In genomic region chr11:82109611-82110010, GRCm38 (mm10) we compare ENCODE assay signal across 36 mouse cellular contexts. TPM values are rescaled to one million over a fixed set of nuclear protein-coding genes. Genes with fewer than 3 reads are reported as not detected.
"Had no signal": no experiment of that assay in that cellular context is flagged by ENCODE, and none has a peak within 500 bp of the region (broad histone marks: within the 10 kb centered on the region; RNA-seq: fewer than 3 reads in every experiment).

No protein-coding gene starts in this region.

- H3K9me3 ChIP-seq: intestine, embryonic 15.5 days; limb, embryonic 13.5 days; limb, embryonic 15.5 days; liver, embryonic 13.5 days had no signal

- H3K27ac ChIP-seq: heart, embryonic 10.5 days; hindbrain, embryonic 14.5 days; intestine, embryonic 15.5 days; layer of hippocampus, adult 2 months; limb, embryonic 13.5 days; limb, embryonic 15.5 days; liver, embryonic 13.5 days had no signal

- H3K4me2 ChIP-seq: heart, embryonic 12.5 days; hindbrain, embryonic 14.5 days; intestine, embryonic 15.5 days; limb, embryonic 13.5 days; limb, embryonic 15.5 days; liver, embryonic 13.5 days had no signal

- H3K4me1 ChIP-seq: heart, embryonic 10.5 days; heart, embryonic 12.5 days; intestine, embryonic 15.5 days; limb, embryonic 13.5 days; limb, embryonic 15.5 days; liver, embryonic 13.5 days had no signal

- H3K4me3 ChIP-seq: heart, embryonic 10.5 days; heart, embryonic 12.5 days; intestine, embryonic 15.5 days; layer of hippocampus, adult 2 months; limb, embryonic 13.5 days; limb, embryonic 15.5 days; liver, embryonic 13.5 days had no signal

- H3K27me3 ChIP-seq: heart, embryonic 12.5 days; intestine, embryonic 15.5 days; limb, embryonic 13.5 days; limb, embryonic 15.5 days; liver, embryonic 13.5 days had no signal

- DNase-seq: gastrocnemius, postnatal 14 days; gastrocnemius, postnatal 36 days; heart, adult 18-20 months; heart, postnatal 10 days; kidney, adult 18-20 months; kidney, adult 8-10 months; kidney, postnatal 10 days; kidney, postnatal 25 days; kidney, postnatal 4 days; layer of hippocampus, postnatal 36 days; left cerebral cortex, postnatal 4 days; liver, embryonic 13.5 days had no signal

- H3K9ac ChIP-seq: heart, embryonic 12.5 days; hindbrain, embryonic 14.5 days; intestine, embryonic 15.5 days; limb, embryonic 13.5 days; limb, embryonic 15.5 days; liver, embryonic 13.5 days had no signal

- H3K36me3 ChIP-seq: heart, embryonic 10.5 days; heart, embryonic 12.5 days; intestine, embryonic 15.5 days; limb, embryonic 13.5 days; limb, embryonic 15.5 days; liver, embryonic 13.5 days had no signal

- ATAC-seq: hindbrain, embryonic 16.5 days; inflammation-experienced regulatory T-cells, adult 6 months; intestine, embryonic 15.5 days; intestine, postnatal 0 days had no signal

RNA-seq across cellular contexts. Expression of gene Ccl8, which starts 5.4 kb away (rescaled TPM):
- total RNA-seq: heart, postnatal 10 days; hematopoietic stem cell, adult 5-6 weeks; layer of hippocampus, adult 2 months; layer of hippocampus, postnatal 10 days; layer of hippocampus, postnatal 36 days; left cerebral cortex, adult 18-20 months; left cerebral cortex, adult 8-10 months; left cerebral cortex, postnatal 10 days; left cerebral cortex, postnatal 25 days; left cerebral cortex, postnatal 4 days; liver, adult 2 months had no signal
- polyA plus RNA-seq: heart, embryonic 10.5 days; heart, embryonic 12.5 days; heart, embryonic 14.5 days; hindbrain, embryonic 11.5 days; hindbrain, embryonic 14.5 days; hindbrain, embryonic 16.5 days; intestine, embryonic 15.5 days; intestine, postnatal 0 days; kidney, embryonic 14.5 days; kidney, embryonic 16.5 days; limb, embryonic 11.5 days; limb, embryonic 13.5 days; limb, embryonic 15.5 days; liver, adult 2 months; liver, embryonic 13.5 days had no signal

RNA-seq across cellular contexts. Expression of gene Ccl12, which starts 8.0 kb away (rescaled TPM):
- total RNA-seq: gastrocnemius, adult 18-20 months; gastrocnemius, adult 8-10 months; gastrocnemius, postnatal 36 days; hematopoietic stem cell, adult 5-6 weeks; layer of hippocampus, adult 2 months; left cerebral cortex, postnatal 10 days; left cerebral cortex, postnatal 25 days; liver, adult 2 months had no signal
- polyA plus RNA-seq: heart, embryonic 10.5 days; inflammation-experienced regulatory T-cells, adult 6 months had no signal

RNA-seq across cellular contexts. Expression of gene Ccl11, which starts 52.0 kb away (rescaled TPM):
- total RNA-seq: hematopoietic stem cell, adult 5-6 weeks; layer of hippocampus, postnatal 36 days; left cerebral cortex, adult 18-20 months; left cerebral cortex, postnatal 4 days had no signal
- polyA plus RNA-seq: heart, embryonic 10.5 days; hindbrain, embryonic 11.5 days; inflammation-experienced regulatory T-cells, adult 6 months; limb, embryonic 11.5 days had no signal
